Mouse (Mus musculus): ENCODE data around the gene Dazap1.

DNA sequence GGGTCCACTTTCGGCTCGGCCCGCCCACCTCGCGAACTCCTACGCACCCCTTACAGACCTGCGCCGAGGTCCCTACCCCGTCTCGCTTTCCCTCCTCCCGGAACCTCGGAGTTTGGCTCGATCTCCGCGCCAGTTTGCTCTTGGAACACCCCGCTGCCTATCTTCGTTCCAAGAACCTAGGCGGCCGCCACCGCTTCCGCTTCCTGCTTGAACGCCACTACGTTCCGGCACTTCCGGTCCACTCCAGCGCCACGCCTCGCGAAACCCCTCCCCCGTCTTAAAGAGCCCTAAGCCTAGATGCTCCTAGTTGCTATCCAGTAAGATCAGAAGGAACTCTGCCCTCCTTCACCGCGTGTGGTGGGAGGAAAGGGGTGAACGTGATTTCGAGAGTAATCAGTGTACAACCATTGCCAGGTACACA is 59.1 kb downstream of the Dazap1 start, which contains the start of gene 2310011J03Rik:
- TF ChIP-seq CHD2 (IDR thresholded peaks at IDR 0.05; ENCODE audit: low read depth, low read length) (no peak), ZNF384 (IDR thresholded peaks at IDR 0.05; ENCODE audit: low read depth, low read length) (no peak), MAFK (IDR thresholded peaks at IDR 0.05; ENCODE audit: insufficient read depth, low read depth, low read length) (no peak), HCFC1 (IDR thresholded peaks at IDR 0.05; ENCODE audit: borderline replicate concordance, insufficient read depth, low read length) (no peak)

All from ES-E14 (cell line).